Mouse (Mus musculus): ENCODE results near the gene Soga1.

Soga1 gene

GRCm38 (mm10) chr2:157060557-157061305 lies 18.3 kb downstream of the Soga1 start:
- DNase-seq, result no peak

- no peak for DNase-seq
Observed at GRCm38 (mm10) chr2:157060037-157060436, 19.0 kb downstream of the Soga1 start.

- DNase-seq, result no peak
Observed at GRCm38 (mm10) chr2:157059166-157059565, 19.9 kb downstream of the Soga1 start.

- DNase-seq, result peak; percentile 79
Observed at GRCm38 (mm10) chr2:157058342-157058998, 20.6 kb downstream of the Soga1 start.

GRCm38 (mm10) chr2:157057758-157058157 lies 21.3 kb downstream of the Soga1 start:
- DNase-seq, result no peak

- DNase-seq, result no peak
Observed at GRCm38 (mm10) chr2:157057186-157057585, 21.9 kb downstream of the Soga1 start.

- DNase-seq, result no peak
Observed at GRCm38 (mm10) chr2:157055721-157056120, 23.3 kb downstream of the Soga1 start.

GRCm38 (mm10) chr2:157054816-157055215 lies 24.2 kb downstream of the Soga1 start:
- no peak for DNase-seq

- no peak for DNase-seq
Observed at GRCm38 (mm10) chr2:157054297-157054696, 24.8 kb downstream of the Soga1 start.

GRCm38 (mm10) chr2:157053787-157054186 lies 25.3 kb downstream of the Soga1 start:
- DNase-seq, result no peak

- no peak for DNase-seq
Observed at GRCm38 (mm10) chr2:157053124-157053523, 25.9 kb downstream of the Soga1 start.

GRCm38 (mm10) chr2:157052448-157052847 lies 26.6 kb downstream of the Soga1 start:
- no peak for DNase-seq

- DNase-seq, result peak; percentile 62
Observed at GRCm38 (mm10) chr2:157049831-157050243, 29.2 kb downstream of the Soga1 start.

GRCm38 (mm10) chr2:157048395-157049181 lies 30.5 kb downstream of the Soga1 start:
- peak; percentile 67 for DNase-seq

GRCm38 (mm10) chr2:157046956-157047355 lies 32.1 kb downstream of the Soga1 start:
- no peak for DNase-seq

- DNase-seq, result no peak
Observed at GRCm38 (mm10) chr2:157045932-157046331, 33.1 kb downstream of the Soga1 start.

- DNase-seq, result no peak
Observed at GRCm38 (mm10) chr2:157043987-157044386, 35.1 kb downstream of the Soga1 start.

GRCm38 (mm10) chr2:157043556-157043955 lies 35.5 kb downstream of the Soga1 start:
- no peak for DNase-seq

- no peak for DNase-seq
Observed at GRCm38 (mm10) chr2:157041421-157041820, 37.6 kb downstream of the Soga1 start.

- DNase-seq, result no peak
Observed at GRCm38 (mm10) chr2:157040649-157041046, 38.4 kb downstream of the Soga1 start.

- no peak for DNase-seq
Observed at GRCm38 (mm10) chr2:157039900-157040648, 39.0 kb downstream of the Soga1 start.

GRCm38 (mm10) chr2:157037303-157037702 lies 41.8 kb downstream of the Soga1 start:
- DNase-seq, result no peak

- DNase-seq, result no peak
Observed at GRCm38 (mm10) chr2:157036400-157036799, 42.7 kb downstream of the Soga1 start.
